Mouse (Mus musculus) myocyte (in vitro differentiated cells): ENCODE results near the gene Efnb1.

ENCODE experiments used
- MAX ChIP-seq: IDR thresholded peaks from one replicate; pipeline ENCODE4 v1.6.1; 2011; ENCODE audit warnings: low read depth, mild to moderate bottlenecking, control low read depth
- MYOD1 ChIP-seq, 3 experiments: IDR thresholded peaks; one replicate each; pipeline ENCODE4 v1.6.1; 2011; ENCODE audit warnings: control low read depth in 2 of 3, low read depth in 2 of 3, mild to moderate bottlenecking in 2 of 3, moderate library complexity in 1 of 3; ENCODE audit not compliant: insufficient read length in 2 of 3, control insufficient read depth in 1 of 3
- POLR2A ChIP-seq: IDR thresholded peaks from one replicate; pipeline ENCODE4 v1.6.1; 2011; ENCODE audit warnings: low read depth, mild to moderate bottlenecking, control low read depth, moderate library complexity; ENCODE audit not compliant: insufficient read length

GRCm38 (mm10) chrX:99151434-99151833 is 15.5 kb downstream of the Efnb1 start:
- TF ChIP-seq POLR2A, result no peak
- TF ChIP-seq MAX, result no peak
- TF ChIP-seq MYOD1 (IDR thresholded peaks at IDR 0.05; ENCODE audit: control insufficient read depth in 1 of 3, insufficient read length in 2 of 3, low read depth in 2 of 3), result no peak
